Mouse (Mus musculus) ES-E14 (cell line): Measurements from ENCODE around the gene St7l. TPM values are rescaled to one million over a fixed set of nuclear protein-coding genes. Genes with fewer than 3 reads are reported as not detected.

ENCODE experiments used
- DNase-seq: peaks from one replicate; pipeline ENCODE4 v3.0.0-alpha.2; 2013; ENCODE audit warnings: low read depth, low spot score
- H3K27ac ChIP-seq: 2 replicates; pipeline ENCODE4 v1.5.1; 2012; ENCODE audit warnings: low read depth, mild to moderate bottlenecking, low read length, moderate library complexity, mixed read lengths; ENCODE audit not compliant: poor library complexity, insufficient read depth, severe bottlenecking
- H3K36me3 ChIP-seq: 2 replicates; pipeline ENCODE4 v1.6.1; 2012; ENCODE audit warnings: mild to moderate bottlenecking, low read length, moderate library complexity, mixed read lengths; ENCODE audit not compliant: control insufficient read depth, poor library complexity, insufficient read depth, severe bottlenecking
- H3K4me1 ChIP-seq, 2 experiments: fragments of 150-350 bp in 1 of 2; sonication (generic) in 1 of 2; 2 replicates each; pipeline ENCODE4 v1.6.1; 2012; ENCODE audit warnings: low read length in 2 of 2, mild to moderate bottlenecking in 1 of 2, mixed read lengths in 1 of 2; ENCODE audit not compliant: control insufficient read depth in 2 of 2, insufficient read depth in 2 of 2, poor library complexity in 1 of 2
- H3K4me3 ChIP-seq, 2 experiments: fragments of 150-350 bp in 1 of 2; sonication (generic) in 1 of 2; 2 replicates each; pipeline ENCODE4 v1.5.1; 2012; ENCODE audit warnings: low read length in 2 of 2, low read depth in 1 of 2, mild to moderate bottlenecking in 1 of 2, mixed read lengths in 1 of 2; ENCODE audit not compliant: insufficient read depth in 1 of 2, poor library complexity in 1 of 2, severe bottlenecking in 1 of 2
- H3K9ac ChIP-seq: 2 replicates; pipeline ENCODE4 v1.6.1; 2012; ENCODE audit warnings: low read depth, mild to moderate bottlenecking, low read length, mixed read lengths; ENCODE audit not compliant: poor library complexity, insufficient read depth, severe bottlenecking
- H3K9me3 ChIP-seq: fragments of 150-350 bp; sonication (generic); 2 replicates; pipeline ENCODE4 v1.6.1; 2012; ENCODE audit warnings: low read depth, mild to moderate bottlenecking, low read length; ENCODE audit not compliant: control insufficient read depth, insufficient read depth
- CHD2 ChIP-seq: IDR thresholded peaks from 2 replicates; pipeline ENCODE4 v1.6.1; 2014; ENCODE audit warnings: mild to moderate bottlenecking, low read depth, low read length, inconsistent platforms
- HCFC1 ChIP-seq: IDR thresholded peaks from 2 replicates; pipeline ENCODE4 v1.6.1; 2012; ENCODE audit warnings: low read length, inconsistent platforms, borderline replicate concordance; ENCODE audit not compliant: insufficient read depth
- MAFK ChIP-seq: IDR thresholded peaks from 2 replicates; pipeline ENCODE4 v1.6.1; 2014; ENCODE audit warnings: mild to moderate bottlenecking, low read depth, low read length, inconsistent platforms; ENCODE audit not compliant: insufficient read depth
- ZC3H11A ChIP-seq: IDR thresholded peaks from 2 replicates; pipeline ENCODE4 v1.6.1; 2012; ENCODE audit warnings: low read depth, mild to moderate bottlenecking, inconsistent platforms, low read length, borderline replicate concordance
- ZNF384 ChIP-seq: IDR thresholded peaks from 2 replicates; pipeline ENCODE4 v1.6.1; 2012; ENCODE audit warnings: low read depth, low read length, inconsistent platforms
- in situ Hi-C, 2 experiments: fragments of 600-800 bp; cut with MboI; formaldehyde crosslinking; loops; one replicate each; pipeline ENCODE4 v1.15.1; 2025; ENCODE audit warnings: low sequenced_read_pairs in 2 of 2, inconsistent platforms in 1 of 2; ENCODE audit not compliant: unreplicated experiment in 2 of 2
- total RNA-seq: library from RNA; depleted of rRNA; stranded (reverse); fragments of 300-350 nt; gene quantifications from 2 replicates; pipeline ENCODE4 v1.2.3, GENCODE M21; 2012

St7l gene
- total RNA-seq, 1 experiment, result 14.3 TPM

GRCm38 (mm10) chr3:104901154-104901553 is 37.3 kb downstream of the St7l start:
- no peak for TF ChIP-seq HCFC1
- Histone ChIP-seq H3K4me1 (no peaks in the 10 kb centered on the region), H3K27ac (no peak overlapping the region), H3K9ac (no peak overlapping the region), H3K36me3 (peaks cover 5% of the 10 kb centered on the region; the same call in 1 of the 2 replicates), H3K4me3 (no peak overlapping the region), H3K9me3 (no peaks in the 10 kb centered on the region)
- no peak for DNase-seq
- in situ Hi-C loops, result no loop called here

- no peak for TF ChIP-seq MAFK
- no peak for TF ChIP-seq ZNF384
- no peak for TF ChIP-seq ZC3H11A
- no peak for TF ChIP-seq HCFC1
- no peak for TF ChIP-seq CHD2
- no peaks in the 10 kb centered on the region for H3K4me1 ChIP-seq
- H3K36me3 ChIP-seq, result no peaks in the 10 kb centered on the region
- H3K27ac ChIP-seq, result no peak overlapping the region
- no peak for DNase-seq
- no peaks in the 10 kb centered on the region for H3K9me3 ChIP-seq
- no peak overlapping the region for H3K4me3 ChIP-seq
- no peak overlapping the region for H3K9ac ChIP-seq
- in situ Hi-C loops, result no loop called here
Observed at GRCm38 (mm10) chr3:104905389-104905788, 41.6 kb downstream of the St7l start.

DNA sequence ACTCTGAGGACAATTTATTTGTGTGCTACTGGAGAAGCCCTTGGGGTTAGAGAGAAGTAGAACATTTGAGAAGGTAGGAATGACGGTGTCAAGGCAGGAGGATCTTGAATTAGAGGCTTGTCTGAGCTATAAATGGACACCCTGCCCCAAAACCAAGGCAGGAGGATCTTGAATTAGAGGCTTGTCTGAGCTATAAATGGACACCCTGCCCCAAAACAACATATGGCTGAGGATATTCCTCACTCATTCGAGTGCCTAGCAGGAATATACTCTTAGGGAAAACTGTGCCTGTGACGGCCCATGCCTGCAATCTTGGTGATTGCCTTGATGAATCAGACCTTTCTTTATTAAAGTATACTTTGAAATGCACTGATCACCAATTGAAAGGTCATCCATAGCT is 42.2 kb downstream of the St7l start:
- H3K36me3 ChIP-seq, result no peaks in the 10 kb centered on the region
- no peak overlapping the region for H3K9ac ChIP-seq
- no peak overlapping the region for H3K4me3 ChIP-seq
- no peaks in the 10 kb centered on the region for H3K9me3 ChIP-seq
- H3K27ac ChIP-seq, result no peak overlapping the region
- no peak for TF ChIP-seq CHD2
- no peak for TF ChIP-seq ZNF384
- no peak for TF ChIP-seq ZC3H11A
- no peak for TF ChIP-seq MAFK
- no peak for TF ChIP-seq HCFC1
- DNase-seq, result no peak
- no peaks in the 10 kb centered on the region for H3K4me1 ChIP-seq
- in situ Hi-C loops, result no loop called here

DNA sequence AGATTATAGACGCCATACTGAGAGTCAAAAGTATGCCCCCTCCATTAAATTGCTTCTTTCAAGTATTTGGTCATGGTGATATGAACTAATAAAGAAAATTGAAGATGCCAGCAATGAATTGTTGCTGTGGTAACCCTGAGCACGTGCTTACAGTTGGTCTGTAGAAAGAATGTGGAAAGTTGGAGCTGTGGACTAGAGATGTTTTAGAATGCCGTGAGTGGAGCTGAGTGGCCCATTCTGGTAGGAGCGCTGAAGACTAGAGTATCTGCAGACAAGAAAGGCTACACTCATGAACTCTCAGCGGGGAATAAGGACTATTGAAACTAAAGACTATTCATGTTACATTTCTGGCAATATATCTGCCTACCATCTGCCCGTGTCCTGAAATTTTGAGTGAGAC is 45.4 kb downstream of the St7l start:
- no peak for TF ChIP-seq CHD2
- TF ChIP-seq ZC3H11A, result no peak
- no peak for TF ChIP-seq HCFC1
- no peak for TF ChIP-seq MAFK
- no peak for TF ChIP-seq ZNF384
- in situ Hi-C loops, result no loop called here
- no peak overlapping the region for H3K27ac ChIP-seq
- H3K4me3 ChIP-seq, result no peak overlapping the region
- no peaks in the 10 kb centered on the region for H3K36me3 ChIP-seq
- no peaks in the 10 kb centered on the region for H3K9me3 ChIP-seq
- H3K4me1 ChIP-seq, result no peaks in the 10 kb centered on the region
- DNase-seq, result no peak
- H3K9ac ChIP-seq, result no peak overlapping the region

GRCm38 (mm10) chr3:104914986-104915385 is 51.2 kb downstream of the St7l start:
- H3K4me3 ChIP-seq, result no peak overlapping the region
- no peak for DNase-seq
- no peak overlapping the region for H3K27ac ChIP-seq
- no peak overlapping the region for H3K9ac ChIP-seq
- no peaks in the 10 kb centered on the region for H3K4me1 ChIP-seq
- H3K9me3 ChIP-seq, result no peaks in the 10 kb centered on the region
- in situ Hi-C loops, result no loop called here
- H3K36me3 ChIP-seq, result no peaks in the 10 kb centered on the region
- TF ChIP-seq MAFK (no peak), CHD2 (no peak), HCFC1 (no peak), ZC3H11A (no peak), ZNF384 (no peak)
